Mouse (Mus musculus) spleen, adult 2 months (tissue): ENCODE data around the gene Ngly1.

ENCODE experiments used
- CTCF ChIP-seq: fragments of 200-500 bp; IDR thresholded peaks from 2 replicates; pipeline ENCODE4 v1.5.1; 2011; ENCODE audit warnings: mild to moderate bottlenecking, inconsistent platforms; ENCODE audit not compliant: insufficient read depth, insufficient read length, insufficient replicate concordance; ENCODE audit errors: extremely low read depth
- POLR2A ChIP-seq: fragments of 200-500 bp; IDR thresholded peaks from 2 replicates; pipeline ENCODE4 v1.6.1; 2011; ENCODE audit warnings: low read depth, low read length, inconsistent platforms

- no peak for TF ChIP-seq CTCF
- no peak for TF ChIP-seq POLR2A
Measured at GRCm38 (mm10) chr14:16269776-16270175, 20.7 kb downstream of the Ngly1 start.
